Comparison of ENCODE assay signal across 7 mouse cellular contexts in genomic region chr4:119539031-119539824, GRCm38 (mm10). TPM values are rescaled to one million over a fixed set of nuclear protein-coding genes. Genes with fewer than 3 reads are reported as not detected.
DNase-seq lines count a peak whose midpoint lies in the region; ATAC-seq lines count a peak whose summit lies in the region.

Frg2f1 (minus strand) TSS chr4:119539529.

- peak within 1 kb of the TSS; percentile 74 for H3K4me2 ChIP-seq in embryonic facial prominence, embryonic 11.5 days (ENCODE audit: low read depth, low read length)
- H3K4me2 ChIP-seq in midbrain, embryonic 13.5 days (replicated peaks): peak within 1 kb of the TSS; percentile 81

- H3K9ac ChIP-seq in embryonic facial prominence, embryonic 11.5 days (replicated peaks; ENCODE audit: low read length): peak within 1 kb of the TSS; percentile 87
- peak within 1 kb of the TSS; percentile 94 for H3K9ac ChIP-seq in midbrain, embryonic 13.5 days (replicated peaks)

- peak within 1 kb of the TSS; percentile 97 for H3K4me3 ChIP-seq in embryonic facial prominence, embryonic 11.5 days (ENCODE audit: low read depth, low read length)
- peak within 1 kb of the TSS; percentile 95 for H3K4me3 ChIP-seq in limb, embryonic 10.5 days
- H3K4me3 ChIP-seq in midbrain, embryonic 13.5 days (replicated peaks): peak within 1 kb of the TSS; percentile 96

- no peaks in the 10 kb centered on the region for H3K9me3 ChIP-seq in embryonic facial prominence, embryonic 11.5 days (replicated peaks; ENCODE audit: control insufficient read depth, low read length)
- no peaks in the 10 kb centered on the region for H3K9me3 ChIP-seq in limb, embryonic 10.5 days (replicated peaks)
- no peaks in the 10 kb centered on the region for H3K9me3 ChIP-seq in midbrain, embryonic 13.5 days

- peak within 1 kb of the TSS; percentile 95 for H3K27ac ChIP-seq in embryonic facial prominence, embryonic 11.5 days (replicated peaks; ENCODE audit: low read depth, low read length)
- H3K27ac ChIP-seq in limb, embryonic 10.5 days: peak within 1 kb of the TSS; percentile 100
- H3K27ac ChIP-seq in midbrain, embryonic 13.5 days: peak within 1 kb of the TSS; percentile 98

- peak; percentile 98 for DNase-seq in adrenal gland, postnatal 14 days
- peak; percentile 93 for DNase-seq in embryonic facial prominence, embryonic 11.5 days (ENCODE audit: low spot score)
- DNase-seq in kidney, adult 11 months: peak; percentile 96
- peak; percentile 96 for DNase-seq in limb, embryonic 10.5 days (ENCODE audit: low spot score)
- DNase-seq in spleen, adult 12 weeks (ENCODE audit: low spot score): peak; percentile 86

- WGBS in embryonic facial prominence, embryonic 11.5 days: under 1% methylated on average over 59 of the region's 85 CpGs
- WGBS in limb, embryonic 10.5 days: under 1% methylated on average over 66 of the region's 85 CpGs
- WGBS in midbrain, embryonic 13.5 days: 1% methylated on average over 67 of the region's 85 CpGs

- no peaks in the 10 kb centered on the region for H3K36me3 ChIP-seq in embryonic facial prominence, embryonic 11.5 days (replicated peaks; ENCODE audit: control insufficient read depth, insufficient read depth, low read depth, low read length)
- no peaks in the 10 kb centered on the region for H3K36me3 ChIP-seq in limb, embryonic 10.5 days
- H3K36me3 ChIP-seq in midbrain, embryonic 13.5 days: no peaks in the 10 kb centered on the region

- no peaks in the 10 kb centered on the region for H3K27me3 ChIP-seq in embryonic facial prominence, embryonic 11.5 days (ENCODE audit: control insufficient read depth, insufficient read depth, low read length)
- H3K27me3 ChIP-seq in limb, embryonic 10.5 days (ENCODE audit: low read depth, poor library complexity, severe bottlenecking): no peaks in the 10 kb centered on the region
- H3K27me3 ChIP-seq in midbrain, embryonic 13.5 days: no peaks in the 10 kb centered on the region

- ATAC-seq in embryonic facial prominence, embryonic 11.5 days (replicated peaks; ENCODE audit: insufficient number of reproducible peaks, low FRiP score, low TSS enrichment, low read depth): peak; percentile 87
- ATAC-seq in granulocyte monocyte progenitor cell, adult 5-6 weeks (replicated peaks; ENCODE audit: poor library complexity, severe bottlenecking): peak; percentile 89
- peak; percentile 95 for ATAC-seq in midbrain, embryonic 13.5 days

- no peaks in the 10 kb centered on the region; the same call in 1 of the 2 replicates for H3K4me1 ChIP-seq in embryonic facial prominence, embryonic 11.5 days (ENCODE audit: control insufficient read depth, insufficient read depth, low read length)
- peaks cover 15% of the 10 kb centered on the region for H3K4me1 ChIP-seq in limb, embryonic 10.5 days
- H3K4me1 ChIP-seq in midbrain, embryonic 13.5 days (replicated peaks): peaks cover 27% of the 10 kb centered on the region

RNA-seq across cellular contexts. Expression of gene Frg2f1, which starts in this region (rescaled TPM):
- total RNA-seq in adrenal gland, postnatal 14 days (2021): 8.8 and 10.7 TPM in 2 replicates
- 3.0 and 3.1 TPM in 2 replicates for polyA plus RNA-seq in embryonic facial prominence, embryonic 11.5 days (2014; fragmentation: Nextera tagmentation; extraction: Ambion mirVana)
- total RNA-seq in granulocyte monocyte progenitor cell, adult 5-6 weeks (2014; fragmentation: Nextera tagmentation): 1.0 and 3.8 TPM in 2 replicates
- total RNA-seq in granulocyte monocyte progenitor cell, adult 5-6 weeks (2017): 0.13 and 1.3 TPM in 2 replicates
- 0.90 and 2.5 TPM in 2 replicates for polyA plus RNA-seq in limb, embryonic 10.5 days (2016; fragmentation: Nextera tagmentation; extraction: Ambion mirVana)
- polyA plus RNA-seq in midbrain, embryonic 13.5 days (2015; fragmentation: Nextera tagmentation; extraction: Ambion mirVana): 5.1 and 7.8 TPM in 2 replicates

Comparison
In these comparisons a context has a peak if more than half of its experiments do, and no peak if none do; other contexts are left out.
1. Peak in every context shown above with its lines: DNase-seq, ATAC-seq, H3K4me3 ChIP-seq and H3K27ac ChIP-seq.